29 mouse cellular contexts compared by ENCODE assay signal in the genomic region with DNA sequence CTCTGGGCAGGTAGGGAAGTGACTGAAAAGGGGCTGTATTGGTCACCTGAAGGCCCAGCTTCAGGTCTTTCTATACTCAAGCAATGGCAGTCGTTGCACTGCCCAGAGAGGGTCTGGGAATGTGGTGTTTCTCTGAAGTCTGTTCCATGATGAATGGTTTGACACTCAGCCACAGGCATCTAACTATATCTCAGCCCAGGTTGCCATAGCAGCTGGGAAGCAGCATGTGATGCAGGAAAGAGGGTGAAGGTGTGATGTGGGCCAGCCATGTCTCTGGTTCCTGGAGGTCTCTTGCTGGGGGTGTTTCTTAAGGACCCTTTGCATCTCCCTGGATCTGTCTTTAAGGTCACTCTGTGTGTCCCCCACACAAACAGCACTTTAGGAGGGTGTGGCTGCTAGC. TPM values are rescaled to one million over a fixed set of nuclear protein-coding genes. Genes with fewer than 3 reads are reported as not detected.
DNase-seq lines count a peak whose midpoint lies in the region; ATAC-seq lines count a peak whose summit lies in the region.
"Had no signal": no experiment of that assay in that cellular context is flagged by ENCODE, and none has a peak within 500 bp of the region (broad histone marks: within the 10 kb centered on the region; RNA-seq: fewer than 3 reads in every experiment).

No protein-coding gene starts in this region.

- no peak overlapping the region for H3K4me2 ChIP-seq in forebrain, embryonic 12.5 days
- no peak overlapping the region for H3K4me2 ChIP-seq in forebrain, embryonic 15.5 days (replicated peaks)
- H3K4me2 ChIP-seq in hindbrain, embryonic 12.5 days (replicated peaks): no peak overlapping the region
- H3K4me2 ChIP-seq in hindbrain, embryonic 14.5 days (replicated peaks): no peak overlapping the region
- H3K4me2 ChIP-seq: heart, embryonic 11.5 days; hindbrain, embryonic 15.5 days; kidney, embryonic 15.5 days; liver, embryonic 13.5 days had no signal

- intact Hi-C loops in left cerebral cortex, postnatal 36 days (cut with DNase I): loop anchor here (2.0 kb wide), 1 partner anchor 77 kb away; the partner anchor contains the start of gene Fubp3
- intact Hi-C loops in left cerebral cortex, postnatal 4 days (cut with DNase I): no loop called here

- H3K4me3 ChIP-seq in forebrain, embryonic 12.5 days (replicated peaks): no peak overlapping the region
- no peak overlapping the region for H3K4me3 ChIP-seq in forebrain, embryonic 15.5 days
- H3K4me3 ChIP-seq in hindbrain, embryonic 12.5 days: no peak overlapping the region
- H3K4me3 ChIP-seq in hindbrain, embryonic 14.5 days (replicated peaks; ENCODE audit: low read length): no peak overlapping the region
- H3K4me3 ChIP-seq: hindbrain, embryonic 15.5 days; kidney, embryonic 15.5 days; liver, embryonic 13.5 days had no signal

- ATAC-seq in forebrain, embryonic 12.5 days (ENCODE audit: low FRiP score): no peak
- ATAC-seq in forebrain, embryonic 15.5 days (replicated peaks): no peak
- no peak for ATAC-seq in hindbrain, embryonic 12.5 days (ENCODE audit: low FRiP score)
- no peak for ATAC-seq in hindbrain, embryonic 14.5 days (ENCODE audit: low FRiP score)
- ATAC-seq: lung, postnatal 0 days had no signal

- DNase-seq in hindbrain, embryonic 14.5 days (ENCODE audit: low spot score): no peak
- peak; percentile 23 to 32 for DNase-seq in left cerebral cortex, postnatal 36 days (ENCODE audit: low spot score in 2 of 2)
- no peak for DNase-seq in left cerebral cortex, postnatal 4 days
- DNase-seq in brain, adult 2 months (ENCODE audit: low read depth, low spot score): peak; percentile 59
- no peak for DNase-seq in retina, embryonic 14.5 days (ENCODE audit: low spot score)
- DNase-seq: adrenal gland, adult 8-10 months; cerebellum, adult 8-10 months; cerebellum, postnatal 25 days; gastrocnemius, postnatal 25 days; heart, adult 11 months; heart, postnatal 36 days; kidney, adult 18-20 months; kidney, postnatal 25 days; liver, embryonic 13.5 days; lung, adult 18-20 months; midbrain, embryonic 14.5 days; right cerebral cortex, postnatal 25 days; thymus, adult 2 months; thymus, postnatal 36 days had no signal

- H3K9me3 ChIP-seq in forebrain, embryonic 12.5 days: no peaks in the 10 kb centered on the region
- no peaks in the 10 kb centered on the region for H3K9me3 ChIP-seq in forebrain, embryonic 15.5 days
- H3K9me3 ChIP-seq in hindbrain, embryonic 12.5 days (replicated peaks): no peaks in the 10 kb centered on the region
- no peaks in the 10 kb centered on the region for H3K9me3 ChIP-seq in hindbrain, embryonic 14.5 days (ENCODE audit: control insufficient read depth, low read length)
- H3K9me3 ChIP-seq: G1E; hindbrain, embryonic 15.5 days; kidney, embryonic 15.5 days; liver, embryonic 13.5 days had no signal

- H3K36me3 ChIP-seq in forebrain, embryonic 12.5 days (replicated peaks): no peaks in the 10 kb centered on the region
- no peaks in the 10 kb centered on the region for H3K36me3 ChIP-seq in forebrain, embryonic 15.5 days
- no peaks in the 10 kb centered on the region for H3K36me3 ChIP-seq in hindbrain, embryonic 12.5 days
- no peaks in the 10 kb centered on the region for H3K36me3 ChIP-seq in hindbrain, embryonic 14.5 days (replicated peaks; ENCODE audit: control insufficient read depth, insufficient read depth)
- H3K36me3 ChIP-seq: G1E; hindbrain, embryonic 15.5 days; kidney, embryonic 15.5 days had no signal

- no peak overlapping the region for H3K9ac ChIP-seq in forebrain, embryonic 12.5 days
- H3K9ac ChIP-seq in forebrain, embryonic 15.5 days (replicated peaks): no peak overlapping the region
- no peak overlapping the region for H3K9ac ChIP-seq in hindbrain, embryonic 12.5 days
- H3K9ac ChIP-seq in hindbrain, embryonic 14.5 days: no peak overlapping the region
- H3K9ac ChIP-seq: hindbrain, embryonic 15.5 days; kidney, embryonic 15.5 days; liver, embryonic 13.5 days had no signal

- peaks cover 98% of the 10 kb centered on the region for H3K27me3 ChIP-seq in forebrain, embryonic 12.5 days
- H3K27me3 ChIP-seq in forebrain, embryonic 15.5 days: peaks cover 66% of the 10 kb centered on the region
- peaks cover 81% of the 10 kb centered on the region for H3K27me3 ChIP-seq in hindbrain, embryonic 12.5 days
- peaks cover 70% of the 10 kb centered on the region for H3K27me3 ChIP-seq in hindbrain, embryonic 14.5 days (ENCODE audit: control insufficient read depth, insufficient read depth, low read length)
- H3K27me3 ChIP-seq: liver, embryonic 13.5 days had no signal

- 42% methylated on average over 1 of the region's 1 CpGs for WGBS in forebrain, embryonic 12.5 days
- 55% methylated on average over 1 of the region's 1 CpGs for WGBS in forebrain, embryonic 15.5 days
- 60% methylated on average over 1 of the region's 1 CpGs for WGBS in hindbrain, embryonic 12.5 days
- WGBS in hindbrain, embryonic 14.5 days: 38% methylated on average over 1 of the region's 1 CpGs

- peak overlapping the region; percentile 37; the same call in 1 of the 2 replicates for H3K27ac ChIP-seq in forebrain, embryonic 12.5 days
- H3K27ac ChIP-seq in forebrain, embryonic 15.5 days (replicated peaks): no peak overlapping the region
- 0 out of 2 replicates have a peak overlapping the region, but pooled peaks have one; percentile 45 for H3K27ac ChIP-seq in hindbrain, embryonic 12.5 days
- H3K27ac ChIP-seq in hindbrain, embryonic 14.5 days: no peak overlapping the region
- H3K27ac ChIP-seq: hindbrain, embryonic 15.5 days; kidney, embryonic 15.5 days; liver, embryonic 13.5 days; macrophage; stomach, postnatal 0 days had no signal

- H3K4me1 ChIP-seq in forebrain, embryonic 12.5 days: peaks cover 85% of the 10 kb centered on the region
- peaks cover 80% of the 10 kb centered on the region for H3K4me1 ChIP-seq in forebrain, embryonic 15.5 days
- peaks cover 85% of the 10 kb centered on the region for H3K4me1 ChIP-seq in hindbrain, embryonic 12.5 days
- peaks cover 64% of the 10 kb centered on the region for H3K4me1 ChIP-seq in hindbrain, embryonic 14.5 days (replicated peaks; ENCODE audit: control insufficient read depth, insufficient read depth, low read length)
- H3K4me1 ChIP-seq: liver, embryonic 13.5 days had no signal

RNA-seq across cellular contexts. Expression of gene Ass1, which starts 26.1 kb away (rescaled TPM):
- 4.0 and 4.9 TPM in 2 replicates for polyA plus RNA-seq in forebrain, embryonic 12.5 days (2016; fragmentation: Nextera tagmentation; extraction: Ambion mirVana)
- polyA plus RNA-seq in forebrain, embryonic 15.5 days (2015; fragmentation: Nextera tagmentation; extraction: Ambion mirVana): 4.5 and 6.3 TPM in 2 replicates
- polyA plus RNA-seq in hindbrain, embryonic 12.5 days (2016; fragmentation: Nextera tagmentation; extraction: Ambion mirVana): 7.2 and 7.7 TPM in 2 replicates
- 6.1 and 8.0 TPM in 2 replicates for polyA plus RNA-seq in hindbrain, embryonic 14.5 days (2014; fragmentation: Nextera tagmentation; extraction: Ambion mirVana)
- total RNA-seq in left cerebral cortex, postnatal 36 days (2021): 10 to 100 TPM; 20.2 to 23.8 TPM
- total RNA-seq in left cerebral cortex, postnatal 4 days (2021): 10 to 100 TPM; 14.7 to 18.2 TPM
- total RNA-seq: G1E had no signal
- polyA plus RNA-seq: G1E had no signal

Comparison
In these comparisons a context has a peak if more than half of its experiments do, and no peak if none do; other contexts are left out.
1. H3K27ac ChIP-seq: peak in forebrain, embryonic 12.5 days (single experiment) and hindbrain, embryonic 12.5 days (single experiment); none in forebrain, embryonic 15.5 days (single experiment) and hindbrain, embryonic 14.5 days (single experiment).
2. DNase-seq: peak in left cerebral cortex, postnatal 36 days (2 of 2) and brain, adult 2 months (single experiment); none in hindbrain, embryonic 14.5 days (single experiment), left cerebral cortex, postnatal 4 days (single experiment) and retina, embryonic 14.5 days (single experiment).